Mouse (Mus musculus) testis, adult 2 months (tissue): ENCODE measurements around the gene Wfikkn1.

Source experiments
- CTCF ChIP-seq: fragments of 200-500 bp; IDR thresholded peaks from 2 replicates; pipeline ENCODE4 v1.5.1; 2012; ENCODE audit warnings: low read depth, mild to moderate bottlenecking, inconsistent platforms, low read length, moderate library complexity; ENCODE audit not compliant: control insufficient read depth, insufficient read depth, insufficient replicate concordance
- POLR2A ChIP-seq: fragments of 200-500 bp; IDR thresholded peaks from 2 replicates; pipeline ENCODE4 v1.6.1; 2012; ENCODE audit warnings: low read depth, mild to moderate bottlenecking, inconsistent platforms, low read length, moderate library complexity; ENCODE audit not compliant: control insufficient read depth

DNA sequence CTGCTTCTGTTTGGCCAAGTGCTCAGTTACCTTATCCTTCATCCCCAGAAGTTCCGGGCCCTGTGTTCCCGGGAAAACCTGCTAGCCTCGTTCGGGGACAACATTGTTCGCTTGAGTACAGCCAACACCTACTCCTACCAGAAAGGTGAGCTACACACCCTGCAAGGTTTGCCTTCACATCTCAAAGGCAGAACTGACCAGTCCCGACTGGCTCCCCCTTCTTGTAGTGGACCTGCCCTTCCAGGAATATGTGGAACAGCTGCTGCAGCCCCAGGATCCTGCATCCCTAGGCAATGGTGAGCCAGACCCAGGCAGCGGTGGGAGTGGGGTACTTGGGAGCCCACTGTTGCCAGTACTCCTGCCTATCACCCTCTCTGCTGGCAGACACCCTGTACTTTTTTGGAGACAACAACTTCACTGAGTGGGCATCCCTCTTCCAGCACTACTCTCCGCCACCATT, 51.1 kb downstream of the Wfikkn1 start:
- TF ChIP-seq CTCF = no peak
- no peak for TF ChIP-seq POLR2A
